Mouse (Mus musculus) hematopoietic stem cell, adult 5-6 weeks (primary cell): ENCODE data around the gene Synj2. TPM values are rescaled to one million over a fixed set of nuclear protein-coding genes. Genes with fewer than 3 reads are reported as not detected.

Source experiments
- ATAC-seq, 2 experiments: fragments of 125-278 bp in 1 of 2; replicated peaks in 1 of 2; 2 replicates each; pipeline ENCODE4 v1.8.0; 2016 to 2017; ENCODE audit warnings: inconsistent platforms in 2 of 2, mild to moderate bottlenecking in 2 of 2, moderate number of reproducible peaks in 2 of 2, low read depth in 1 of 2, moderate TSS enrichment in 1 of 2; ENCODE audit not compliant: low FRiP score in 2 of 2, poor library complexity in 2 of 2, severe bottlenecking in 2 of 2, insufficient read depth in 1 of 2, low TSS enrichment in 1 of 2
- total RNA-seq: library from RNA; stranded (forward); fragments of 172-1452, 232-1000 nt; gene quantifications from 2 replicates; pipeline ENCODE4 v1.2.3, GENCODE M21; 2017

The Synj2 gene
- total RNA-seq, 1 experiment from 2014 or later, result 8.1 TPM

GRCm38 (mm10) chr17:6052801-6053200 lies 111.7 kb downstream of the Synj2 start:
- ATAC-seq, result no peak

- peak; percentile 63 to 69; a peak in 3 of 4 replicates for ATAC-seq
Measured at GRCm38 (mm10) chr17:6054934-6055355, 113.9 kb downstream of the Synj2 start.

GRCm38 (mm10) chr17:6062793-6063192 lies 121.7 kb downstream of the Synj2 start:
- no peak for ATAC-seq

- ATAC-seq, result no peak
Measured at GRCm38 (mm10) chr17:6063532-6063931, 122.5 kb downstream of the Synj2 start.

GRCm38 (mm10) chr17:6066021-6066420 lies 124.9 kb downstream of the Synj2 start:
- ATAC-seq, result no peak

- ATAC-seq, result no peak
Measured at GRCm38 (mm10) chr17:6067613-6068012, 126.5 kb downstream of the Synj2 start.

GRCm38 (mm10) chr17:6069866-6070265 lies 128.8 kb downstream of the Synj2 start:
- no peak for ATAC-seq

GRCm38 (mm10) chr17:6073405-6073804 lies 132.3 kb downstream of the Synj2 start:
- ATAC-seq, result no peak

- ATAC-seq, result peak; percentile 98
Measured at GRCm38 (mm10) chr17:6079287-6080122, 138.4 kb downstream of the Synj2 start, which contains the start of the genes Serac1 and Gtf2h5. Serac1 (minus strand) TSS chr17:6079741. Gtf2h5 (plus strand) TSS chr17:6079786.

GRCm38 (mm10) chr17:6083323-6083890 lies 142.3 kb downstream of the Synj2 start:
- ATAC-seq, result no peak

- ATAC-seq, result no peak
Measured at GRCm38 (mm10) chr17:6091604-6092003, 150.5 kb downstream of the Synj2 start.

Other genes with a start within 250 kb of the Synj2 start
- 28.5 and 28.8 TPM in 2 replicates for gene Snx9, start 100.0 kb upstream of the Synj2 start, total RNA-seq
- gene Serac1, start 138.5 kb downstream of the Synj2 start, total RNA-seq, result 1.4 and 2.2 TPM in 2 replicates
- 43.6 and 54.4 TPM in 2 replicates for gene Gtf2h5, start 138.5 kb downstream of the Synj2 start, total RNA-seq
- 10.1 and 16.3 TPM in 2 replicates for gene Tulp4, start 165.2 kb downstream of the Synj2 start, total RNA-seq